Mouse (Mus musculus) liver, adult 2 months (tissue): ENCODE data around the gene Sall1.

Experiments
- CTCF ChIP-seq: fragments of 200-500 bp; IDR thresholded peaks from 2 replicates; pipeline ENCODE4 v1.5.1; 2011; ENCODE audit warnings: low read depth, low read length, control low read depth
- POLR2A ChIP-seq: fragments of 200-500 bp; IDR thresholded peaks from 2 replicates; pipeline ENCODE4 v1.6.1; 2011; ENCODE audit warnings: low read length, control low read depth; ENCODE audit not compliant: insufficient read depth; ENCODE audit errors: extremely low read depth

DNA sequence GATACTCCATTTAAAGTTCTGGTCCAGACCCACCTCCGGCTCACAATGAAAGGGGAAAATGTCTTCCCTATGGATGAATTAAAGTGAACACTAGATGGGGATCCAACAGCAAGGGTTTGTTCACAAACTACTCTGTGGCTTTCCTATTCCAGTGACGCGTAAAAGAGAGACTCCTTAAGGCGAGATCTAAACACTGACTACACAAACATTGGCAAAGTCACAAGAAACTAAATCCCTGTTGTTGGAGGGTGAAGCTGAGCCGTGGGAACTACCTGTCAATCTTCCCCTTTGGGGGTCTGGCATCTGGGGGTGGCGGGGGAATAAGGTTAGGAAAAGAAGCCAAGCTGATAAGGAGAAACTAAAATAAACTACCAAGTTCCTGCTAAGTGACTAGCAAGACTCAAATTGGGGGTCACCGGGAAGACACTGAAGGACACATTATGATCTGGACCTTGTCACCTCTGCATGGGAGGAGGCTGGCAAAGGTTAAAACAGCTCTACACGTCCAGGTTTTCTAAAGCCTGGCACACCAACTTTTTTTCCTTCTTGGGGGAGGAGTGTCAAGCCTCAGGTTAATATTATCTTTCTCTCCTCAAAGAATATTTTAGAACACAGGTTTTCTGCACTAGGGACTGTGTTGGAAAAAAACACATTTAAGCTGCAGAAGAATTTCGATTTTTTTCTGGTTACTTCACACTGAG, 6.3 kb downstream of the Sall1 start:
- TF ChIP-seq CTCF (no peak), POLR2A (no peak)
